Mouse (Mus musculus): ENCODE results near the gene Zfyve1. TPM values are rescaled to one million over a fixed set of nuclear protein-coding genes. Genes with fewer than 3 reads are reported as not detected.
A peak's percentile ranks its signal among the peaks of the same experiment; 100 is the strongest.

The Zfyve1 gene
- polyA plus RNA-seq, 1 experiment = 47.6 TPM

GRCm38 (mm10) chr12:83520311-83520890 lies 76.6 kb downstream of the Zfyve1 start, which contains the start of gene Dcaf4:
Gene Dcaf4 (plus strand): TSS chr12:83520466.
- peak; percentile 97 for DNase-seq
- under 1% methylated on average over 32 of the region's 32 CpGs for WGBS
- TF ChIP-seq CTCF (IDR thresholded peaks at IDR 0.05; ENCODE audit: borderline replicate concordance, insufficient read depth, low read depth, low read length) (no peak), POLR2A (IDR thresholded peaks at IDR 0.05; ENCODE audit: borderline replicate concordance, insufficient read depth, low read length) (no peak; the same call in 1 of the 2 replicates)
- H3K27ac ChIP-seq (ENCODE audit: insufficient read depth, low read length) = no peak within 1 kb of the TSS
- peak within 1 kb of the TSS; percentile 77 for H3K4me3 ChIP-seq (replicated peaks; ENCODE audit: insufficient read depth, low read depth, low read length)
- peaks cover 13% of the 10 kb centered on the region for H3K4me1 ChIP-seq (ENCODE audit: control insufficient read depth, insufficient read depth, low read length)
- no peaks in the 10 kb centered on the region for H3K27me3 ChIP-seq (ENCODE audit: control insufficient read depth, insufficient read depth, low read length)

DNA sequence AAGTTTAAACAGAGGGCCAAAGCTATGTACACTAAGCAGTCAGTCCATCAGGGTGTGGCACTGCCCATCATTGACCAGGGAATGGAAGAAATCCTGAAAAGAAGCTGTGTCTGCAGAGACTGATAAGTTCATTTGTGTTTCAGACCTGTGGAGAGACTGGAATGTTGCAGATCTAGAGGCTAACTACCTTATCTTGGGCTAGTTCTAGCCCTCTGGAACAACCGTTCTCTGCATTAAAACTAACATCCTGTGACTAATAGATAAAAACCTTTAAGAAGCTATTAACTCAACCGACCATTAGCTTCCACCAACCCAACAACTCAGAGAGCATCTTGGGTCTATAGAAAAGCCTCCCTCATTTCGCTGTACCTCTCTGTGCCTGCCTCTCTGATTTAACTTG lies 79.4 kb downstream of the Zfyve1 start:
- no peak for DNase-seq
- Histone ChIP-seq H3K4me1 (ENCODE audit: control insufficient read depth, insufficient read depth, low read length) (no peaks in the 10 kb centered on the region; the same call in 1 of the 2 replicates), H3K4me3 (replicated peaks; ENCODE audit: insufficient read depth, low read depth, low read length) (no peak overlapping the region), H3K27ac (ENCODE audit: insufficient read depth, low read length) (no peak overlapping the region), H3K27me3 (ENCODE audit: control insufficient read depth, insufficient read depth, low read length) (no peaks in the 10 kb centered on the region)
- WGBS = 96% methylated on average over 3 of the region's 3 CpGs
- no peak for TF ChIP-seq CTCF (IDR thresholded peaks at IDR 0.05; ENCODE audit: borderline replicate concordance, insufficient read depth, low read depth, low read length)
- no peak for TF ChIP-seq POLR2A (IDR thresholded peaks at IDR 0.05; ENCODE audit: borderline replicate concordance, insufficient read depth, low read length)

DNA sequence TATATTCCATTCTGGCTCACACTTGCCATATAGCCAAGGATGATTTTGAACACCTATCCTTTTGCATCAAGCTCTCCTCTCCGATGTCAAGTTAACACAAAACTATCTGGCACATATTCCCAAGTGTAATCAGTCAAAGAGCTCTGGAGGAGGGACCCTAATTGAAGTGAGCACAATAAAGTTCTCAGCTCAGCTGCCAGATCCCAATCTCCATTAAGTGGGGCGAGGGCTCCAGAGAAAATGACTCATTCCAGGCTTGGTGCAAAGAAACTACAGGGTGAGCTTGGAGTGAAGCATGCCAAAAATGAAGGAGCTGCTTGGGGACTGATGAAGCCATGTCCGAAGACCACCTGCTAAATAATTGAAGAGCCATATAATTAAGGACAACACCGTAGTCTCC lies 82.8 kb downstream of the Zfyve1 start:
- Histone ChIP-seq H3K4me1 (ENCODE audit: control insufficient read depth, insufficient read depth, low read length) (no peaks in the 10 kb centered on the region), H3K4me3 (replicated peaks; ENCODE audit: insufficient read depth, low read depth, low read length) (no peak overlapping the region), H3K27me3 (ENCODE audit: control insufficient read depth, insufficient read depth, low read length) (no peaks in the 10 kb centered on the region), H3K27ac (ENCODE audit: insufficient read depth, low read length) (no peak overlapping the region)
- no peak for TF ChIP-seq POLR2A (IDR thresholded peaks at IDR 0.05; ENCODE audit: borderline replicate concordance, insufficient read depth, low read length)
- TF ChIP-seq CTCF (IDR thresholded peaks at IDR 0.05; ENCODE audit: borderline replicate concordance, insufficient read depth, low read depth, low read length) = no peak
- no peak for DNase-seq
- 44% methylated on average over 4 of the region's 4 CpGs for WGBS

DNA sequence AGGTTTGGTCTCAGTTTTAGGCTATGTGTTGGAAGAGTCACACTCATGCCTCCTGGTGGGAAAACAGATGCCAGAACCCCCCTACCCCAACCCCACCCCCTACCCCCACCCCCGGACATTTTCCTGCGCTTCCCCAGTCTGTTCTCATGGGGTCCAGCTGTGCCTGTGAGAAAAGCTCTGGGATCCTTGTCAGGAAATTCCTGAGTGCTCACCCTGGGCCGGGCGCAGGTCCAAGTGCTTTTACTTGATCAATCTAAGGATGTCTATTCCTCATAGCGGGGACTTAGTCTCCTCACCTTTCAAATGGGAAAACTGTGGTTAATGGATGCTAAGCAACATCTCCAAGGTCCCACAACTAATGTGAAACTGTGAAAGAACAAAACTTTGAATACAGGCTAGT lies 83.8 kb downstream of the Zfyve1 start:
- TF ChIP-seq CTCF (IDR thresholded peaks at IDR 0.05; ENCODE audit: borderline replicate concordance, insufficient read depth, low read depth, low read length) (no peak), POLR2A (IDR thresholded peaks at IDR 0.05; ENCODE audit: borderline replicate concordance, insufficient read depth, low read length) (no peak)
- H3K27me3 ChIP-seq (ENCODE audit: control insufficient read depth, insufficient read depth, low read length) = no peaks in the 10 kb centered on the region
- H3K4me3 ChIP-seq (replicated peaks; ENCODE audit: insufficient read depth, low read depth, low read length) = no peak overlapping the region
- no peaks in the 10 kb centered on the region for H3K4me1 ChIP-seq (ENCODE audit: control insufficient read depth, insufficient read depth, low read length)
- H3K27ac ChIP-seq (ENCODE audit: insufficient read depth, low read length) = no peak overlapping the region
- 24% methylated on average over 5 of the region's 5 CpGs for WGBS
- no peak for DNase-seq

GRCm38 (mm10) chr12:83512783-83513182 lies 84.2 kb downstream of the Zfyve1 start:
- TF ChIP-seq CTCF (IDR thresholded peaks at IDR 0.05; ENCODE audit: borderline replicate concordance, insufficient read depth, low read depth, low read length) = no peak
- no peak for TF ChIP-seq POLR2A (IDR thresholded peaks at IDR 0.05; ENCODE audit: borderline replicate concordance, insufficient read depth, low read length)
- no peak overlapping the region for H3K27ac ChIP-seq (ENCODE audit: insufficient read depth, low read length)
- no peak for DNase-seq
- H3K4me3 ChIP-seq (replicated peaks; ENCODE audit: insufficient read depth, low read depth, low read length) = no peak overlapping the region
- H3K4me1 ChIP-seq (ENCODE audit: control insufficient read depth, insufficient read depth, low read length) = no peaks in the 10 kb centered on the region
- H3K27me3 ChIP-seq (ENCODE audit: control insufficient read depth, insufficient read depth, low read length) = no peaks in the 10 kb centered on the region
- 22% methylated on average over 4 of the region's 4 CpGs for WGBS

DNA sequence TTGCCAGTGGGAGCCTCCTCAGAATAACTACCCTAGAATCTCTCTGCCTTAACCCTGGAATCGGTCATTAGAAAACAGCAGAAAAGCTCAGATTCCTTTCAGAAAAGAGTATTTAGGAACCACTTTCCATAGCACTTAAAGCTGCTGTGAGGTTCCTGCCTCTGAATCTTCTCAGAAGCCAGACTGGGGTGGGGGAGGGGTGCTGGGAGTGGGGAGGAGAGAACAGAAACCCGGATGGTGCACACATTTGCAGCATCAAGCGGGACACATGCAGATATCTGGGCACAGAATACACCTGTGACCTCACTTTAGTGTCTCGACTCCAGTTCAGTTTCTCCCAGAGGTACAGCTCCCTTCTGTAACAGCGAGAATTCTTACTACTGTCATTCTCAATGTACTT lies 86.4 kb downstream of the Zfyve1 start:
- Histone ChIP-seq H3K4me3 (replicated peaks; ENCODE audit: insufficient read depth, low read depth, low read length) (no peak overlapping the region), H3K27me3 (ENCODE audit: control insufficient read depth, insufficient read depth, low read length) (no peaks in the 10 kb centered on the region), H3K27ac (ENCODE audit: insufficient read depth, low read length) (no peak overlapping the region), H3K4me1 (ENCODE audit: control insufficient read depth, insufficient read depth, low read length) (no peaks in the 10 kb centered on the region)
- no peak for DNase-seq
- 74% methylated on average over 5 of the region's 5 CpGs for WGBS
- TF ChIP-seq CTCF (IDR thresholded peaks at IDR 0.05; ENCODE audit: borderline replicate concordance, insufficient read depth, low read depth, low read length) (no peak), POLR2A (IDR thresholded peaks at IDR 0.05; ENCODE audit: borderline replicate concordance, insufficient read depth, low read length) (no peak)

GRCm38 (mm10) chr12:83506543-83506942 lies 90.5 kb downstream of the Zfyve1 start:
- Histone ChIP-seq H3K27me3 (ENCODE audit: control insufficient read depth, insufficient read depth, low read length) (no peaks in the 10 kb centered on the region), H3K4me1 (ENCODE audit: control insufficient read depth, insufficient read depth, low read length) (peaks cover 4% of the 10 kb centered on the region; the same call in 1 of the 2 replicates), H3K4me3 (replicated peaks; ENCODE audit: insufficient read depth, low read depth, low read length) (no peak overlapping the region), H3K27ac (ENCODE audit: insufficient read depth, low read length) (no peak overlapping the region)
- TF ChIP-seq CTCF (IDR thresholded peaks at IDR 0.05; ENCODE audit: borderline replicate concordance, insufficient read depth, low read depth, low read length) (no peak), POLR2A (IDR thresholded peaks at IDR 0.05; ENCODE audit: borderline replicate concordance, insufficient read depth, low read length) (no peak)
- peak in 1 of 2 experiments; percentile 5 for DNase-seq
- 83% methylated on average over 10 of the region's 10 CpGs for WGBS

DNA sequence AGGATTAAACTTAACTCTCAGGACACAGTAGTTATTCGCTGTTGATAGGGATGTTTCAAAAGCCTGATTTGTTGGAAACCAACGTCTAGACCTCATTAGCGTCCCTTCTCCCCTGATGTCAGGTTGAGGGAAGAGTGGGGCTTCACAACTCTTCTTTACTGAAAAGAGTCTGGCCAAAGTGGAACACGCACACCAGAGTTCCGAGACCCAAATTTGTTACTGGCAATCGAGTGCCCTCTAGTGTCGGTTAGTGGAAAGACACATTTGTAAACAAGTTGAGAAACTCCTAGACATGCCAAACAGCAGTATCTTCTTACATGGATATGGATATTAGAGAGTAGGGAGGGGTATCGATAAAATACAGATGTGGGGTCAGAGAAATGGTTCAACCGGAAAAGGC lies 94.8 kb downstream of the Zfyve1 start:
- TF ChIP-seq POLR2A (IDR thresholded peaks at IDR 0.05; ENCODE audit: borderline replicate concordance, insufficient read depth, low read length) (no peak), CTCF (IDR thresholded peaks at IDR 0.05; ENCODE audit: borderline replicate concordance, insufficient read depth, low read depth, low read length) (peak; percentile 83)
- Histone ChIP-seq H3K4me1 (ENCODE audit: control insufficient read depth, insufficient read depth, low read length) (peaks cover 4% of the 10 kb centered on the region), H3K27ac (ENCODE audit: insufficient read depth, low read length) (no peak overlapping the region), H3K4me3 (replicated peaks; ENCODE audit: insufficient read depth, low read depth, low read length) (no peak overlapping the region), H3K27me3 (ENCODE audit: control insufficient read depth, insufficient read depth, low read length) (no peaks in the 10 kb centered on the region)
- DNase-seq = peak; percentile 62 to 74
- WGBS = 4% methylated on average over 9 of the region's 9 CpGs
